Mouse (Mus musculus): ENCODE data around the gene Osgin1. TPM values are rescaled to one million over a fixed set of nuclear protein-coding genes. Genes with fewer than 3 reads are reported as not detected.

Gene Osgin1
- total RNA-seq, 2 experiments from 2014 or later: 0.58 to 0.67 TPM

Other genes with a start within 250 kb of the Osgin1 start
- 100 to 1,000 TPM; 317 to 341 TPM for gene Hsbp1, start 89.6 kb upstream of the Osgin1 start, total RNA-seq (2021)
- 10 to 100 TPM; 28.2 to 28.7 TPM for gene Mlycd, start 39.2 kb upstream of the Osgin1 start, total RNA-seq (2021)
- 100 to 1,000 TPM; 124 to 125 TPM for gene Necab2, start 12.6 kb downstream of the Osgin1 start, total RNA-seq (2021)
- gene Slc38a8, start 67.6 kb downstream of the Osgin1 start, total RNA-seq (2021): under 1 TPM; 0.17 to 0.20 TPM
- 10 to 100 TPM; 68.3 to 74.0 TPM for gene Mbtps1, start 124.6 kb downstream of the Osgin1 start, total RNA-seq (2021)
- gene Hsdl1, start 141.1 kb downstream of the Osgin1 start, total RNA-seq (2021): 10 to 100 TPM; 49.3 to 54.0 TPM
- gene Dnaaf1, start 141.1 kb downstream of the Osgin1 start, total RNA-seq (2021): under 1 TPM; 0.25 to 0.32 TPM
- 10 to 100 TPM; 11.3 TPM for gene Taf1c, start 171.1 kb downstream of the Osgin1 start, total RNA-seq (2021)
- gene Adad2, start 178.6 kb downstream of the Osgin1 start, total RNA-seq (2021): under 1 TPM; 0.18 to 0.42 TPM
- gene Kcng4, start 201.6 kb downstream of the Osgin1 start, total RNA-seq (2021): 1 to 10 TPM; 3.1 to 3.2 TPM
- 1 to 10 TPM; 6.8 to 7.7 TPM for gene Wfdc1, start 232.2 kb downstream of the Osgin1 start, total RNA-seq (2021)